Mouse (Mus musculus) c-Kit-negative CD71-positive TER-119-positive erythroid progenitor cells, embryonic 14.5 days (primary cell): Measurements from ENCODE around the gene Nrxn3.

Experiments used
- DNase-seq: peaks from one replicate; pipeline ENCODE4 v3.0.0-alpha.2; 2013; ENCODE audit warnings: low read depth, low spot score

Gene Nrxn3

DNA sequence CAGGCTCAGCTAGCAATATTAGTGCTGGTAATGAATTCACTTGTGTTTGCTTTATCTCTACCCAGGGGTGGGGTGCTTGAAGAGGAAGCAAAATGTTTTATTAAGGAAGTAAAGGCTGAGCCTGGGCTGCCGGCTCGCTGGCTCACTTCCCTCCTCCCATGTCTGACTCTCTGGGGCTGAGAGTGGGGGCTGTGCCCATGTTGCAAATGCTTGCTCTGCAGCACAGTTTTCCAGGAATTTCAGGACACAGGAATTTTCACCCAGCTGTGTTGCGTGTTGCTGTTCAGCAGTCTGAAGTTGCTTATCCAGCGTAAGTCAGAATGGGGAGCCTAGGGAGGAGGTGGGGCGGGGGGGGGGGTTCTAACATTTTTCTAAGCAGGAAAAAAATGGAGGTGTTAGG is 89.5 kb downstream of the Nrxn3 start:
- no peak for DNase-seq

- DNase-seq = no peak
Measured at GRCm38 (mm10) chr12:88816865-88817264, 94.2 kb downstream of the Nrxn3 start.

DNA sequence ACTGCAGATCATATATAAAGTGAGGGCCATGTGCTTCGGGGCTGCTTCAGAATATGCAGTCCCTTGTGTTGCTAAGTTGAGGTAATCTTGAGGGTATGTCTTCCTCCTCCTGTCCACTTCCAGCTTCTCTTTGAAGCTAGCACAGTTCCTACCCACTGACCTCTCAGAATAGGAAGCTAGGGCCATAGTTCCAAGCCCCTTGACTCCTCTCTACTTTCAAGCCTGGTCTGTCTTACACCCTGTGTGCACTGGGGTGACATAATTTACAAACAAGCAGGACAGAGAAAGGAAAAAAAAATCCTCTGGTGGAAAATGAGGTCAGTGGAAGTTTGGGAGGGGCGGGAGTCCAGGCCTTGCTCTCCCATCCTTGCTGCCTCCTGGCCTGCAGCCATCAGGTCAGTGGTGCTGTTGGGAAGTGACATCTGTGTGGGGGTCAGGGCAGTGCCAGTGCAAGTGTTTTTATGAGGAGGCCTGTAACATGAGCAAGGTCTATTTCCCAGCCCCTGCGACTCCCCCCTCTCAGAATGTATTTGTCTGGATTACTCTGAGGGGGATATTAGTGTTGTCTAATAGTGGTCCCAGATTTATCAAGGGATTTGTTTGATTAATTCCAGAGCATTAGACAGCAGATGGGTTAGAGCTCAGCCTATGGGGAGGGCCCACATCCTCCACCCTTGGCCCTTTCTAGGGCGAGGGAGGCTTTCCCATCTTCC is 96.1 kb downstream of the Nrxn3 start:
- no peak for DNase-seq

- no peak for DNase-seq
Measured at GRCm38 (mm10) chr12:88819335-88819709, 96.6 kb downstream of the Nrxn3 start.

- DNase-seq = no peak
Measured at GRCm38 (mm10) chr12:88820131-88820530, 97.5 kb downstream of the Nrxn3 start.

- no peak for DNase-seq
Measured at GRCm38 (mm10) chr12:88830851-88831250, 108.2 kb downstream of the Nrxn3 start.

GRCm38 (mm10) chr12:88835821-88836220 is 113.1 kb downstream of the Nrxn3 start:
- DNase-seq = no peak

- DNase-seq = no peak
Measured at GRCm38 (mm10) chr12:88839724-88840123, 117.0 kb downstream of the Nrxn3 start.

DNA sequence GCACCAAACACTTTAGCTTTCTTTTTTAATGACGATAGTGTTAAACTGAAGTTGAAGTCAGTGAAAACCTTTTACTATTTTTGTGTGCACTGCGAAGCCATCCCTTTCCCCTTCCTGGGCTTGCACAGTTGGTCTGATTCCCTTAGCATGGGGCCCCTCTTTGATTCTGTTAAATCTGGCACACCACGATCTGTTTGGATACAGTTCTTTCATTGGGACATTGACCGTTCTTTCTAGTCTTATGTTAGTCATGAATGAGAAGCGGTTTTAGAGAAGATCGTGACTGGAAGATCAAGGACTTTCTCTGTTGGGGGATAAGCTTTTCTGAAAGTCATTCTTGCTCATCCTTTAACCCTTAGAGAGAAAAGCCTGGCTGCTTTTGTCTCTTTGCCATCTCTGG is 118.7 kb downstream of the Nrxn3 start:
- DNase-seq = no peak

GRCm38 (mm10) chr12:88850400-88851179 is 127.9 kb downstream of the Nrxn3 start:
- no peak for DNase-seq

GRCm38 (mm10) chr12:88854039-88854438 is 131.4 kb downstream of the Nrxn3 start:
- DNase-seq = no peak

GRCm38 (mm10) chr12:88857701-88858100 is 135.0 kb downstream of the Nrxn3 start:
- no peak for DNase-seq

- no peak for DNase-seq
Measured at GRCm38 (mm10) chr12:88859456-88860345, 137.0 kb downstream of the Nrxn3 start.

GRCm38 (mm10) chr12:88860397-88860796 is 137.7 kb downstream of the Nrxn3 start:
- DNase-seq = no peak

- no peak for DNase-seq
Measured at GRCm38 (mm10) chr12:88863069-88863468, 140.4 kb downstream of the Nrxn3 start.

DNA sequence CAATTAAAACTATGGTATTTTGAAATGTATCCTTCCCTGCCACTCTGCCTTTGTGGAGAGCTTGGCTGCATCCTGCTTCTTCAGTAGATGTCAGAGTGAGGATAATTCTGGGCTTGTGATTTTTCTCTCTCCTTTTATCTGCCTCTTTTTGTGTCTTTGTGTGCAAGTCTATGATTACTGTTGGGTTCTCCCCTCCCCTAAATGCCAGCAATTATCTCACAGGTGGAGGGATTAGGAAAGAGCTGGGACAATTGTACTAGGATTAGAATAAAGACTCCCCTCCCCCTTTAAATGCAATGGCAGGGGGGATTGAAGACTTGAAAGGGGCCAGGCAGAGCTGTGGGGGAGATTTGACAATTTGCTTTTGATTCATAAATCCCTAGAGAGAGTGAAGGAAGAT is 145.6 kb downstream of the Nrxn3 start:
- no peak for DNase-seq

DNA sequence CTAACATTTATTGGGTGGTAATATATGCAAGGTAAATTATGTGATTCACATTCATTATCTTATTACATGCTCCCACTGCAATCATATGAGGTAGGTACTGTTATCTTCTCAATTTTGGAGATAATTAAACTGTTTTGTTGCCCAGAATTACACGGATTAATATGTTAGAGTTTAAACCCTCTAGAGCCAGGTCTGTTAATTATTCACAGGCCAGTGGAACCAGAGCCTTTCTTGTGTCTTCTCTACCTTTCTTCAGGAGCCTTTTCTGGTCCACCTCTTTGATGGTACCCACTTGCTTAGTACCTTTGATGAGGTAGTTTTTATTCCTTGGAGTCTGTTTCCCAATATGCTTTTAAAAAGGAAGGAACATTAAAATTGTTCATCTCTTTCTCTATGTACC is 174.7 kb downstream of the Nrxn3 start:
- DNase-seq = no peak

DNA sequence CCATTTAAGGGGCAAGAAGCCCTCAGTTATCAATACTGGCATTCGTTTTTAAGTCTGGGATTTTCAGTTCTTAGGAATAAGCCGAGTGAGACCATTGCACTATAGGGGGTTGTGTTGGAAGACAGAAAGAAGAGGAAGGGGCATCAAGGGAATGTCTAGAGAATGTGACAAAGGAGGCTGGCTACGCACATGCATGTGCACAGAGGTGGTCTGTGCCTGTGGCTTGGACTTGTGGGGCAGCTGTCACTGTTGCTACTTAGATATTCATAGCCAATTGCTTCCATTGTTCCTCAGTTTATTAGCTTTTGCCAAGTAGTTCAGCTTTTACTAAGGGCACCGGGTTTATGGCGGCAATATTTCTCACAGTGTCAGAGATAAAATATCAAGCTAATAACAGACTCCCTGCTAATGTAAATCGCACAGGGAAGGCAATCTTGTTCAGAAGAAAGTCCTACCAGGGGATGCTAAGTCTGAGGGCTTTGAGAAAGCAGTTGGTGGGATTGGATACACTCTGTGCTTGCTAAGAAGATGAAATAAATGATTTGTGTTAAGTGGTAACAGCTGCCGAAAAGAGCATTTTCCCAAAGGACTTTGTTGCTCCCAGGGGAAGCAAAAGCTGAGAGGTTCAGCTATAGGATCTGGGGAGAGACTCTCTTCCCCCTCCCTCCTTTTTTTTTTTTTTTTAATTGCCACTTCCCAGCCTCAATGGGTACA is 177.5 kb downstream of the Nrxn3 start:
- no peak for DNase-seq

DNA sequence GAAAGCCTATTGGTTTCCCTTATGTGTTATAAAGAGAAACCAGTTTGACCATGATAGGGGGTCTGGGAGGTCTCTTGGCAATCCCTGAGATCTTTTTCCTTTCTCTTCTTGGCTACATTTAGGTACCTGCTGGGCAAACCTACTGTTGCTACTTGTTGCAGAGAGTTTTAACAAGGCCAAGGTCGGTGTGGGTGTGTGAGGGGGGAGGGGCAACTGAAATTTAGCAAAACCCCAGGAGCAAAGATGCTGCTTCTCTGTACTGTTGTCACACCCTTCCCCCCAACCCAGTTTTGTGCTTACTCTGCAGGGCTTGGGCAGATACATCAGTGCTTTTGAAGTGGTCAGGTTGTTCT is 178.0 kb downstream of the Nrxn3 start:
- DNase-seq = no peak

DNA sequence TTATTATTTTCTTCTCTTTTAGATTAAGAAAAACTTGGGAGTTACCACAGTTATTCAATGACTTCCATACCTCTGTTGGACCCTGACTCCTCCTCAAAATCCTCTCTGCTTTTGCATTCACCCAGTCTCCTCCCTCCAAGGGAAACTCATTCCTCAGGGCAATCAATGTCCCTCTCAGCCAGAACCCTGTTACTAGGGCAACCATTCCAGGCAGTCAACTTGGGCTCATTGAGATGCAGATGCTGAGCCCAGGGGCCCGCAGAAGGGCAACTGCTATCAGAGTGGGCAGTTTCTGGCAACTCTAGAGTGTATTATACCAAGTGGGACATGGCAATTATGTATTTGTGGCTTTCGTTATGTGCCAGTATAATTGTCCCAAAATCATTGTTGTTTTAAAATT is 188.1 kb downstream of the Nrxn3 start:
- DNase-seq = no peak

- DNase-seq = no peak
Measured at GRCm38 (mm10) chr12:88916752-88917151, 194.1 kb downstream of the Nrxn3 start.

- no peak for DNase-seq
Measured at GRCm38 (mm10) chr12:88924896-88925295, 202.2 kb downstream of the Nrxn3 start.
